Mouse (Mus musculus) midbrain, embryonic 14.5 days (tissue): ENCODE measurements around the gene Neu4. TPM values are rescaled to one million over a fixed set of nuclear protein-coding genes. Genes with fewer than 3 reads are reported as not detected.
A peak's percentile ranks its signal among the peaks of the same experiment; 100 is the strongest.
"Not testable (repeated sequence)": the region's sequence is repeated elsewhere in the genome, so short reads cannot be mapped to it uniquely, and the experiment has no call there.

ENCODE experiments used
- ATAC-seq: fragments of 200-750 bp; cut with Nextera tagmentation; 2 replicates; pipeline ENCODE4 v1.8.0; 2017; ENCODE audit warnings: moderate number of reproducible peaks, moderate library complexity; ENCODE audit not compliant: low FRiP score, low TSS enrichment
- DNase-seq: peaks from one replicate; pipeline ENCODE4 v3.0.0-alpha.2; 2015
- H3K27ac ChIP-seq: fragments of 300-500 bp; sonication (generic); replicated peaks from 2 replicates; pipeline ENCODE4 v1.5.1; 2014; ENCODE audit warnings: mild to moderate bottlenecking, low read depth, low read length, moderate library complexity
- H3K27me3 ChIP-seq: fragments of 300-500 bp; sonication (generic); 2 replicates; pipeline ENCODE4 v1.6.1; 2014; ENCODE audit warnings: low read length, control low read depth, mixed read lengths; ENCODE audit not compliant: control insufficient read depth, insufficient read depth
- H3K36me3 ChIP-seq: fragments of 300-500 bp; sonication (generic); 2 replicates; pipeline ENCODE4 v1.6.1; 2014; ENCODE audit warnings: low read length, control low read depth; ENCODE audit not compliant: control insufficient read depth, insufficient read depth
- H3K4me1 ChIP-seq: fragments of 300-500 bp; sonication (generic); 2 replicates; pipeline ENCODE4 v1.6.1; 2014; ENCODE audit warnings: mild to moderate bottlenecking, antibody characterized with exemption, low read length, control low read depth; ENCODE audit not compliant: control insufficient read depth, insufficient read depth
- H3K4me2 ChIP-seq: fragments of 300-500 bp; sonication (generic); 2 replicates; pipeline ENCODE4 v1.6.1; 2014; ENCODE audit warnings: mild to moderate bottlenecking, low read length, moderate library complexity
- H3K4me3 ChIP-seq: fragments of 300-500 bp; sonication (generic); replicated peaks from 2 replicates; pipeline ENCODE4 v1.5.1; 2014; ENCODE audit warnings: low read depth, low read length
- H3K9ac ChIP-seq: fragments of 300-500 bp; sonication (generic); replicated peaks from 2 replicates; pipeline ENCODE4 v1.6.1; 2014; ENCODE audit warnings: mild to moderate bottlenecking, low read length, moderate library complexity
- H3K9me3 ChIP-seq: fragments of 300-500 bp; sonication (generic); 2 replicates; pipeline ENCODE4 v1.6.1; 2016; ENCODE audit warnings: low read length, control low read depth, mixed read lengths; ENCODE audit not compliant: control insufficient read depth
- WGBS: fragments of 180-500 bp; shearing (Covaris S2); extraction: QIAGEN DNeasy Blood & Tissue Kit; methylation state at CpG from one replicate; pipeline ENCODE4 v1.1.7; 2014; 5-methylcytosine and 5-hydroxymethylcytosine counted together
- polyA plus RNA-seq: library from polyadenylated mRNA; unstranded; fragments of >200 nt; fragmentation: Nextera tagmentation; extraction: Ambion mirVana; gene quantifications from 2 replicates; pipeline ENCODE4 v1.2.1, GENCODE M21; 2014

Gene Neu4
- polyA plus RNA-seq = not detected in 2 replicates

- no peaks in the 10 kb centered on the region for H3K4me1 ChIP-seq
- no peaks in the 10 kb centered on the region for H3K9me3 ChIP-seq
- 90% methylated on average over 6 of the region's 6 CpGs for WGBS
- no peak within 1 kb of the TSS for H3K27ac ChIP-seq
- no peak within 1 kb of the TSS for H3K4me3 ChIP-seq
- H3K27me3 ChIP-seq = no peaks in the 10 kb centered on the region
- no peak within 1 kb of the TSS for H3K9ac ChIP-seq
- H3K36me3 ChIP-seq = no peaks in the 10 kb centered on the region
- ATAC-seq = no peak
- no peak for DNase-seq
- H3K4me2 ChIP-seq = no peak within 1 kb of the TSS
These were observed at the start of gene Neu4 for GRCm38 (mm10) chr1:94020151-94020550. Neu4 (plus strand) TSS chr1:94020451.

DNA sequence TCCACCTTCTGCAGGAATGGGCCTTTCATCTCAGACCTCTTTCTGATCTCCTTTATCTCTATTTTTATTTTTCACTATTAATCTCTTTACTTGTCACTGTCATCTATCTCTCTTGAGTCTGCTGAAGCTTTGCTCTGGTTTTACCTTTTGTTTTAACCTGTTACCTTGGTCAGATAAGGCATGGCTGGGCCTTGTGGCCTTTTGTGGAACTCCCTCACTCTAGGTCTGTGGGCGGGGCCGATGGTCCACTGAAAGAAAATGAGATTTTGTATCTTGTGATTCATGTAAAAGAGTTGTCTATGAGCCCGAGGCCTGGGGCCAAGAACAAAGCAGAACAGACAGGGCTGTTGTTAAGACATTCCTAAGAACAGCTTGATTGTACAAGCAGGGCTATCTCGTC, 49.5 kb upstream of the Neu4 start:
- H3K9me3 ChIP-seq, DNase-seq, H3K27ac ChIP-seq, H3K27me3 ChIP-seq, H3K9ac ChIP-seq, H3K4me3 ChIP-seq, ATAC-seq, H3K4me2 ChIP-seq, H3K36me3 ChIP-seq, H3K4me1 ChIP-seq: not testable (repeated sequence)
- no CpG with 5 or more reads among the region's 4 CpGs for WGBS

- not testable (repeated sequence) for H3K4me1 ChIP-seq, H3K36me3 ChIP-seq, ATAC-seq, DNase-seq, H3K4me3 ChIP-seq, H3K27me3 ChIP-seq, H3K27ac ChIP-seq, H3K4me2 ChIP-seq, H3K9ac ChIP-seq, H3K9me3 ChIP-seq
- 83% methylated on average over 1 of the region's 4 CpGs for WGBS
These were observed 44.5 kb upstream of the Neu4 start for GRCm38 (mm10) chr1:93975764-93976163.

GRCm38 (mm10) chr1:93978287-93978686, 42.0 kb upstream of the Neu4 start:
- not testable (repeated sequence) for H3K9ac ChIP-seq, H3K27me3 ChIP-seq, H3K27ac ChIP-seq, H3K4me2 ChIP-seq, H3K9me3 ChIP-seq, DNase-seq, H3K4me1 ChIP-seq, H3K36me3 ChIP-seq, ATAC-seq, H3K4me3 ChIP-seq
- WGBS = no CpG with 5 or more reads among the region's 7 CpGs

- H3K36me3 ChIP-seq, DNase-seq, H3K9me3 ChIP-seq, H3K4me2 ChIP-seq, H3K4me3 ChIP-seq, H3K9ac ChIP-seq, H3K27me3 ChIP-seq, H3K4me1 ChIP-seq, H3K27ac ChIP-seq, ATAC-seq: not testable (repeated sequence)
- no CpG with 5 or more reads among the region's 2 CpGs for WGBS
These were observed 39.3 kb upstream of the Neu4 start for GRCm38 (mm10) chr1:93980932-93981331.

- WGBS = 91% methylated on average over 3 of the region's 3 CpGs
- no peak for ATAC-seq
These were observed 34.1 kb upstream of the Neu4 start for GRCm38 (mm10) chr1:93986167-93986566.

GRCm38 (mm10) chr1:93988786-93989185, 31.5 kb upstream of the Neu4 start:
- Histone ChIP-seq H3K4me2 (no peak overlapping the region), H3K36me3 (no peaks in the 10 kb centered on the region), H3K4me1 (no peaks in the 10 kb centered on the region), H3K9me3 (no peaks in the 10 kb centered on the region), H3K27ac (no peak overlapping the region), H3K27me3 (no peaks in the 10 kb centered on the region), H3K9ac (no peak overlapping the region), H3K4me3 (no peak overlapping the region)
- DNase-seq (no peak), ATAC-seq (no peak)
- 83% methylated on average over 3 of the region's 3 CpGs for WGBS

More at GRCm38 (mm10) chr1:93986167-93986566, 34.1 kb upstream of the Neu4 start:
- H3K4me2 ChIP-seq = no peak overlapping the region
- DNase-seq = no peak
- H3K36me3 ChIP-seq = no peaks in the 10 kb centered on the region
- H3K27ac ChIP-seq = no peak overlapping the region
- no peak overlapping the region for H3K4me3 ChIP-seq
- H3K4me1 ChIP-seq = no peaks in the 10 kb centered on the region
- no peaks in the 10 kb centered on the region for H3K27me3 ChIP-seq
- H3K9ac ChIP-seq = no peak overlapping the region
- no peaks in the 10 kb centered on the region for H3K9me3 ChIP-seq

DNA sequence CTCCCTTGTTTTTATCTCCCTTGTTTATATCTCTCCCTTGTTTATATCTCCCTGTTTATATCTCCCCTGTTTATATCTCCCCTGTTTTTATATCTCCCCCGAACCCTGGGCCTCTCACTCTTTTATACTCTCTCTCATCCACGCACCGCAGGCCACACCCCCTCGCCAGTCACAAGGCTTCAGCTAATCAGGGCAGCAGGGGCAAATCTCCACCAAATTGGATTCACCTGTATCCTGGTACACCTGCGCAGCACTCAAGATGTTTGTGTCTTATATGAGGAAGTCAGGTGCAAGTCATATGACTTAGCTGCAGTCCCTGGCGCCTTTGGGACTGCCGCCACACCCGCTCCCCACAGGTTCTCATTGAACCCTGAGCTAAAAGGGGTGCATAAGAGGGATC, 30.0 kb upstream of the Neu4 start, which contains the start of gene Gal3st2c:
TSS of gene Gal3st2c (plus strand) at position 301 of the 400 bp plus-strand sequence.
- not testable (repeated sequence) for H3K4me2 ChIP-seq, H3K27me3 ChIP-seq, H3K4me1 ChIP-seq, H3K36me3 ChIP-seq, H3K9ac ChIP-seq, H3K4me3 ChIP-seq, H3K9me3 ChIP-seq, H3K27ac ChIP-seq, ATAC-seq, DNase-seq
- WGBS = 95% methylated on average over 7 of the region's 8 CpGs

- 0 out of 2 replicates have a peak, but pooled peaks have one; percentile 16 for ATAC-seq
- H3K36me3 ChIP-seq, H3K4me1 ChIP-seq, H3K27me3 ChIP-seq, H3K4me3 ChIP-seq, H3K9ac ChIP-seq, H3K27ac ChIP-seq, H3K4me2 ChIP-seq, DNase-seq, H3K9me3 ChIP-seq: not testable (repeated sequence)
- WGBS = 72% methylated on average over 2 of the region's 2 CpGs
These were observed 29.2 kb upstream of the Neu4 start for GRCm38 (mm10) chr1:93991068-93991467.
